In the genomic region with DNA sequence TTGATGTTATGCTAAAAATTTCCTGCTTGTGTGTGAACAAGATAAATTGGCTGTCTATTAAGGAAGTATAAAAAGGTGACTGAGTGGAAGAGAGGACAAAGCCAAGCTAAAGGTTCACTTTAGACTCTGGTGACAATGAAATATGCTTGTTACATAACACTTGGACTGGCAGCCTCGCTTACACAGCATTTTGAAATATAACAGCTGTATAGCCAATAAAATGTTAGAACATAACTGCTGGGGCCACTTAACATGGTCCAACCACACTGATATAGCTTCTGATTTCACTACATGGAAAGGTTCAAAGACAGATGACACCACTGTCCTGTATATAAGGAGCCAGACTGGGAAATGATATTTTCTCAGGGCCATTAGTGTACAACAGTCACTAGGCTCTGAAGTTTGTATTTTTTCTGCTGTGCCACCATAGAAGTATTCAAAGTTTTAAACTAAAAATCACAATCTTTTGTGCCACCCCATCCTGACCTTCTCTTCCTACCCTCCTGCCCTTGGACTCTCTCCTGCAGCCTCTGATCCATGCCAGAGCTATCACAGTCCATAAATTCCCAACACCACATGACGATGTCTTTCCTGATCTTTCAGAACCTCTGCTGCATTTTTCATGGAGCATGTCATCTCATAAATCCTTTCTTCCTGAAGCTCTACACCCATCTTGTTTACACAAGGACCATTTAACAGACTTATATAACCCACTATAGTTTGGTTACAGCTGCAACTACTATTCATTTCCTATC, we compare ENCODE assay signal across 17 mouse cellular contexts. TPM values are rescaled to one million over a fixed set of nuclear protein-coding genes. Genes with fewer than 3 reads are reported as not detected.
"Had no signal": no experiment of that assay in that cellular context is flagged by ENCODE, and none has a peak within 500 bp of the region (broad histone marks: within the 10 kb centered on the region; RNA-seq: fewer than 3 reads in every experiment).

No protein-coding gene starts in this region.

- DNase-seq: kidney, postnatal 4 days; lung, adult 2 months; lung, postnatal 10 days; retina, postnatal 1 day; right cerebral cortex, postnatal 4 days; spleen, adult 18-20 months; thymus, adult 2 months; thymus, postnatal 25 days had no signal

- H3K36me3 ChIP-seq: limb, embryonic 10.5 days; liver, embryonic 15.5 days; midbrain, embryonic 12.5 days; neural tube, embryonic 13.5 days had no signal

- H3K27ac ChIP-seq: layer of hippocampus, adult 2 months; limb, embryonic 10.5 days; liver, embryonic 15.5 days; macrophage; midbrain, embryonic 12.5 days; neural tube, embryonic 13.5 days had no signal

- H3K4me2 ChIP-seq: liver, embryonic 11.5 days; liver, embryonic 15.5 days; midbrain, embryonic 12.5 days; neural tube, embryonic 13.5 days had no signal

- H3K9me3 ChIP-seq: limb, embryonic 10.5 days; liver, embryonic 15.5 days; megakaryocyte, embryonic 14.5 days; midbrain, embryonic 12.5 days; neural tube, embryonic 13.5 days had no signal

- H3K4me3 ChIP-seq: layer of hippocampus, adult 2 months; limb, embryonic 10.5 days; liver, embryonic 15.5 days; megakaryocyte, embryonic 14.5 days; midbrain, embryonic 12.5 days; neural tube, embryonic 13.5 days had no signal

- H3K9ac ChIP-seq: liver, embryonic 15.5 days; midbrain, embryonic 12.5 days; neural tube, embryonic 13.5 days had no signal

- ATAC-seq: midbrain, embryonic 16.5 days had no signal

- H3K4me1 ChIP-seq: liver, embryonic 15.5 days; megakaryocyte, embryonic 14.5 days; midbrain, embryonic 12.5 days; neural tube, embryonic 13.5 days had no signal

- H3K27me3 ChIP-seq: liver, embryonic 15.5 days; megakaryocyte, embryonic 14.5 days; midbrain, embryonic 12.5 days; neural tube, embryonic 13.5 days had no signal

RNA-seq across cellular contexts. Expression of a gene that starts 56.1 kb away (rescaled TPM):
- polyA plus RNA-seq: lung, adult 2 months; macrophage had no signal
